Mouse (Mus musculus): ENCODE data around the gene Alox12e. TPM values are rescaled to one million over a fixed set of nuclear protein-coding genes. Genes with fewer than 3 reads are reported as not detected.
"Not testable (repeated sequence)": the region's sequence is repeated elsewhere in the genome, so short reads cannot be mapped to it uniquely, and the experiment has no call there.

Gene Alox12e
- total RNA-seq (2022): under 1 TPM; 0.21 to 0.39 (median 0.26) TPM

GRCm38 (mm10) chr11:70322528-70322927, at the start of gene Alox12e:
Gene Alox12e, minus strand, starts transcription at chr11:70322628.
- no peak for DNase-seq (ENCODE audit: low spot score in 2 of 2)

- not testable (repeated sequence) for DNase-seq (ENCODE audit: low spot score in 2 of 2)
Observed at GRCm38 (mm10) chr11:70368626-70369025, 46.2 kb upstream of the Alox12e start.

DNA sequence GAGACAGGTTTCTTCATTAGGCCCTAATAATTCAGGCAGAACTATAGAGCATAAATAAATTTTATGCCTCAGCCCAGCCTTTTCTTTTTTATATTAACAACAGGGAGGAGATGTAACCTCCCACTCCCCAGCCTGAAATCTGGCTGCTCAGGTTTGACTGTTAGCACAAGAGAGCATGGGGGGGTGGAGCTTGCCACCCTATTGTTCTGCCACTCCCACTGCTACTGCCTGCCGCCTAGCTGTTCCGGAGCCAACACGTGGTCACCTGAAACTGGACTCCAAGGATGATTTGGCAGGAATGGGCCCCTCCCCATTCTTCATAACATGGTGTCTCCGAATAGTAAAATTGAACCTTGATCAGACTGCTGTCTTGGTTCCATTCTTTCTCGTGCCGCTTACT, 45.3 kb upstream of the Alox12e start:
- DNase-seq (ENCODE audit: low spot score in 2 of 2): not testable (repeated sequence)

DNA sequence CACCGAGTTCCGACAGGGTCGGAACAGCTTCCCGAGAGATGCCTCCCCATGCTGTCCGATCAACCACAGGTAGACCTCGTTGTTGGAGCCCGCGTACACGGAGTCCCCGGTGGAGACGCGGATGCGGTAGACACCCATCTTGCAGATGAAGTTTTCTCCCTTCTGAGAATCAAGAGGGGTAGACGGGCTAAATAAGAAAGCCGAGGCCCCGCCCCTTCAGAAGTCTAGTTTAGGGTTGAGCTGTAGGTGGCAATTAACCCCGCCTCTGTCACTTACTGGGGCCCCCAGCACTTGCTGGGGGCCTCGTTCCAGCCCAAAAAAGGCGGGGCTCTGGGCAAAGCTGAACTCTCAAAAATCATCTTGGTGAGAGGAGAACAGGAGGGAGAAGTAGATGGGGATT, 29.4 kb upstream of the Alox12e start, which contains the start of gene Alox15:
Gene Alox15, minus strand, starts transcription at position 164 of the 400 bp plus-strand sequence.
- DNase-seq (ENCODE audit: low spot score in 2 of 2): no peak

DNA sequence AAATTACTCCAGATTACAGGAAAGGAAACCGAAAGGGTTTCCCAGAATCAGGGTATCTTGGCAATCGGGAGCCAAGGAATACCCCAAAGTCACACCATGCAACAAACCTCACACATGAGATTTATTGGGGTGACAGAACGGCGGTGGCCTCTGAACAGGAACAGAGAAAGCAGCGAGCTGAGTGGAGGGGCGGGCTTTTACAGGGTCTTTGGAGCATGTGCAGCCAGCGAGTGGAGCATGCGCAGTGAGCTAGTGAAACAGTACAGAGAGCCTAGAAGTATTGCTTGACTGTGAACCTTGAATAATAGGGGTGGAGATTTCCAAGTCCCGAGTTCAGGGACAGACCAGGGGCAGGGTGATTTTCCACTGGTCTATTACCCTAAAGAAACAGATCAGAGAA, 26.2 kb upstream of the Alox12e start:
- no peak for DNase-seq (ENCODE audit: low spot score in 2 of 2)

DNA sequence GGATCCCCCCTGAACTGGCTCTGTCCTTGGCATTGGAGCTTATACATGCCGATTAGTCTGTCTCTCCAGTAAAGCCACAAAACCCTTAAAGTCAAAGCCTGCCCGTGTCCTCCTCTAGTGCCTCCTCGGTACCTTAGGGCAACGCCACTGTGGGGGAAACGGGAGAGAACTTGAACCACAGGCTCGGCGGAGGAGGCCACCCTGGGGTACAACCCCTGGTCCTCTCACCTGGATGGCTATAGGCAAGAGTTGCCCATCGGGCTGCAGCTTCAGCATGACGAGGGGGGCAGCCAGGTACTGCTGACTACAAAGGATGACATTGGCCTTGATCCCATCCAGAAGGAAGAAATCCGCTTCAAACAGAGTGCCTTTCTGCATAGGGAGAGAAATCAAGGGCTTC, 25.4 kb upstream of the Alox12e start:
- no peak for DNase-seq (ENCODE audit: low spot score in 2 of 2)

DNA sequence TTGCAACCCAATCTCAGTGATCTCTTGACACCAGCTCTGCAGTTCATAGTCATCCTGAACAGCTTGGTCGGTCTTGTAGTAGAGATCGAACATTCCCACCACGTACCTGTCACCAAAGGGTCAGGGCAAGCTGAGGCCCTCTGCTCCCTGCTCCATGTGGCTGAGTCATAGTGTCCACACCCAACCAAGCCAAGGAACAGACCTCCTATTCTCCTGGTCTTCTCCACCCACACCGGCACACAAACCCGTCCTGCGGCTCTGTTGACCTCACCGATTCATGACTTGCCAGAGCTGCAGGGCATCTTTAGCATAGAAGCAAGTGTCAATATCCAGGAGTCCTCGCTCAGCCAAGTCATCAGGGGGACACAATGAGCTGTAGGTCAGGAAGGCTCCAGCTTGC, 23.1 kb upstream of the Alox12e start:
- no peak for DNase-seq (ENCODE audit: low spot score in 2 of 2)

- DNase-seq (ENCODE audit: low spot score in 2 of 2): no peak
Observed at GRCm38 (mm10) chr11:70345061-70345460, 22.6 kb upstream of the Alox12e start.

- DNase-seq (ENCODE audit: low spot score in 2 of 2): no peak
Observed at GRCm38 (mm10) chr11:70339481-70339880, 17.1 kb upstream of the Alox12e start.

DNA sequence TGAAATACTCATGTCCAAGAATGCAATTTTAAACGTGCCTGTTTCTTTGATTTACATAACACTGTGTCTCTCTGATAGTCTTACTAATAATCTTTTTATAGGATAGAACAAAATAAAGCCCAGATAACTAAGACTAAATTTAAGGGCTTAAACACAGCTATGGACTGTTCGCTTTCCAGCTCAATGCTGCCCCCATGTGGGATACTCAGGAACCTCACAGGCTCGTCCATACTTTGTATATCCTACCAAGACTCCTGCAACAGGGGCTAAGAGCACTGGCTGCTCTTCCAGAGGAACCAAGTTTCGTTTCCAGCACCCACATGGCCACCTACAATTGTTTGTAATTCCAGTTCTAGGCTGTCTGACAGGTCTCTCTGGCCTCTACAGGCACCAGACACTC, 12.0 kb upstream of the Alox12e start:
- DNase-seq (ENCODE audit: low spot score in 2 of 2): peak in 1 of 2 experiments; percentile 34

DNA sequence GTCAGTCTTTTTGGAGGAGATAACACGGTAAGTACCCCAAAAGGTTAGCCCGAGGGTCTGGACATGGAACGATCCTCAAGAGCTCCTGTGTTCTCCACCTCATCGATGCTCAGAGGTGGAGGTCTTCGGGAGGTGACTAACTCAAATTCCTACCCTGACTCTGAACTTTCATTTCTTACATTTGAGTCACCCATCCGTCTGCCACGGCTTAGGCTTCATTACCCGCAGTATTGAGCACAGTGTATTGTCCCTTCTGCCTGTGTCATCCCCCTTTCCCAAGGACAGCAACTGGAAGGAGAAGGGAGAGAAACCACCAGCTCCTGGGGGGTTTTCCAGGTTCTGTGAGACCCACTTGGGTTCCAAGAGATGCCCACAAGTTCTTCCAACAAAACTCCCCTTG, 2.3 kb upstream of the Alox12e start:
- no peak for DNase-seq (ENCODE audit: low spot score in 2 of 2)

- no peak for DNase-seq (ENCODE audit: low spot score in 2 of 2)
Observed at GRCm38 (mm10) chr11:70321664-70322063, 764 bp downstream of the Alox12e start.

DNA sequence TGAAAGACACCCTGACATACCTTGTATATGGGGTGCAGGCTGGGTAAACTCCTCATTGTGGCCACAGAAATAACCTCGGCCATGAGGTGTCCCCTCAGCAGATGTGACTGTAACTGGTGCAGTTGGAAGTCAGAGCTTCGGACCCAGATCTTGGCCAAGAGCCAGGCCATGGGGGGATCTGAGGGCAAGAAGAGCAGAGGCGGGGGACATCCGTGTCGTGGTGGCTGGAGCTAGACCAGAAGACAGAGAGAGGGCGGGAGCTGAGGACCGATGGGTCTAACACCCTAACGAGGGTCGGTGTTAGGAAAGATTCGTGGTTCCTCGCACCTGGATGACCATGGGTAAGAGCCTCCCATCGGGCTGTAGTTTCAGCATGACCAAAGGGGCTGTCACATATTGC, 2.8 kb downstream of the Alox12e start:
- no peak for DNase-seq (ENCODE audit: low spot score in 2 of 2)

- no peak for DNase-seq (ENCODE audit: low spot score in 2 of 2)
Observed at GRCm38 (mm10) chr11:70313833-70314232, 8.6 kb downstream of the Alox12e start.

GRCm38 (mm10) chr11:70309341-70309740, 13.1 kb downstream of the Alox12e start:
- DNase-seq (ENCODE audit: low spot score in 2 of 2): no peak

- DNase-seq (ENCODE audit: low spot score in 2 of 2): no peak
Observed at GRCm38 (mm10) chr11:70308296-70308695, 14.1 kb downstream of the Alox12e start.

DNA sequence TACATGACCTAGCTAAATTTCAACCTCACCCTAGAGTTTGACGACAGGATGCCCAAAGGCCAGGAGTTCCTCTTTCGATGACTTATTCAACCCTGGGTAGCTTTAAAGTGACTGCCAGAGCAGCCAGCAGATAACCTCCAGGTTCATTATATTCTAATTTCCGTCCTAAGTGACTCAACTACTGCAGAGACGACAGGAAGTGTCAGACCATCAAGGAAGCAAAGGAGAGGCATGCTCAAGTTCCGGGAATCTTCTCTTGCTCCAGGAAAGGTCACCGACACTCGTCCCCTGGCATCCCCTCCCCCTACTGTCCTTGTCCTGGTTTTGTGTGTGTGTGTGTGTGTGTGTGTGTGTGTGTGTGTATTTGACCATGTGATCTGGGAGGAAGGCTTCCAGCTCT, 16.3 kb downstream of the Alox12e start:
- DNase-seq (ENCODE audit: low spot score in 2 of 2): no peak

DNA sequence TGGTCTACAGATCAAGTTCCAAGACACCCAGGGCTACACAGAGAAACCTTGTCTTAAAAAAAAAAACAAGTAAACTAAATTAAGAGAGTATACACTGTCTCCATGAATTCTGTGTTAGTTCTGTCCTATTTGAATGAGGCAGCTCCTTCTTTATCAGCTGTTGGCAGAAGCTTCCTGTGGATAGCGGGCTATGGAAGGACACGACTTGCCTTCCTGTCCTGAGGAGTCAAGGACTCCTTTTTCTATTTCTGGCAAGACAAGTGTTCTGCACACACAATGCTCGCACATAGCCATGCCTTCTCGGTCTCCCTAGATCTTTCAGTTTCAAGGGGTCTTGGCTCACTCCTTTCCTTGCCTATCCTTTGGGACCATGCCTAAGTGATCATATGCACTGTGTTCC, 20.1 kb downstream of the Alox12e start:
- no peak for DNase-seq (ENCODE audit: low spot score in 2 of 2)

DNA sequence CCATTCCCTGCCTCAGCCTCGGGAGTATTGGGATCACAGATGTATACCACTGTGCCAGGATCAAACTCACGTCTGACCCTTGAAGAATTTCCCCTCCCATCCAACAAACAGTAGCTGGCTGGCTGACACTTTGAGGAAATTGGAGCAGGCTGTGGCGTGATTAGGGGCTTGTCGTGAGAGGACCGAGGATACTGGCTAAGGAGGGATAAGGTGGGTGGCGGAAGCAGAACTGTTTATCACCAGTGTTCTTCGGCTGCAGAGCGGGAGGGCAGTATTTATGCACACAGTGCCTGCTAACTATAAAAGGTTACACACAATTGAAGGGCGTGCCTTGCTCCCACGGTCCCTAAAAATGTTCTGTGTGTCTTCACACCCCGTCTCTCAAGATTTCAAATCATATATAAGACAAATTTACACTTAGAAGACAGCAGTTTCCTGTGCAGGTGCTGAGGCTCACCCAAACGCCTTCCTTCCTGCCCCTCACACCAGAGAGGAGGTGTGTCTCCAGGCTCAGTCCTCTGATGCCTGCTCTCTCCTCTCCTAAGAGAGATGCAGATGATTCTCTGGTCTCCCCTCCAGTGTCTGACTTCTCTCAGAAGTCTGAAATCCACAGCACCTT, 24.5 kb downstream of the Alox12e start:
- DNase-seq (ENCODE audit: low spot score in 2 of 2): no peak

GRCm38 (mm10) chr11:70297405-70297804, 25.0 kb downstream of the Alox12e start:
- no peak for DNase-seq (ENCODE audit: low spot score in 2 of 2)

- DNase-seq (ENCODE audit: low spot score in 2 of 2): peak in 1 of 2 experiments; percentile 20
Observed at GRCm38 (mm10) chr11:70293881-70294280, 28.5 kb downstream of the Alox12e start.

- no peak for DNase-seq (ENCODE audit: low spot score in 2 of 2)
Observed at GRCm38 (mm10) chr11:70291235-70291634, 31.2 kb downstream of the Alox12e start.

- DNase-seq (ENCODE audit: low spot score in 2 of 2): no peak
Observed at GRCm38 (mm10) chr11:70289236-70289635, 33.2 kb downstream of the Alox12e start.

GRCm38 (mm10) chr11:70288102-70288501, 34.3 kb downstream of the Alox12e start:
- no peak for DNase-seq (ENCODE audit: low spot score in 2 of 2)
